Mouse (Mus musculus) large intestine, adult 2 months (tissue): Measurements from ENCODE around the gene Myh7. TPM values are rescaled to one million over a fixed set of nuclear protein-coding genes. Genes with fewer than 3 reads are reported as not detected.
A peak's percentile ranks its signal among the peaks of the same experiment; 100 is the strongest.
"Not testable (repeated sequence)": the region's sequence is repeated elsewhere in the genome, so short reads cannot be mapped to it uniquely, and the experiment has no call there.

Source experiments
- DNase-seq: peaks from one replicate; pipeline ENCODE4 v3.0.0-alpha.2; 2012; ENCODE audit warnings: low read depth, low spot score
- WGBS: fragments of 180-500 bp; shearing (Covaris S2); methylation state at CpG from one replicate; pipeline ENCODE4 v1.1.7; 2018; 5-methylcytosine and 5-hydroxymethylcytosine counted together
- polyA plus RNA-seq: library from polyadenylated mRNA; depleted of rRNA; stranded (reverse); fragments of >200 nt; gene quantifications from 2 replicates; pipeline ENCODE4 v1.2.3, GENCODE M21; 2012; rRNA removed

Myh7 gene
- polyA plus RNA-seq = 0.19 and 0.22 TPM in 2 replicates

GRCm38 (mm10) chr14:54994136-54994868 is at the start of gene Myh7:
Myh7 (minus strand) TSS chr14:54994626.
- 61% methylated on average over 11 of the region's 11 CpGs for WGBS
- DNase-seq = no peak

DNA sequence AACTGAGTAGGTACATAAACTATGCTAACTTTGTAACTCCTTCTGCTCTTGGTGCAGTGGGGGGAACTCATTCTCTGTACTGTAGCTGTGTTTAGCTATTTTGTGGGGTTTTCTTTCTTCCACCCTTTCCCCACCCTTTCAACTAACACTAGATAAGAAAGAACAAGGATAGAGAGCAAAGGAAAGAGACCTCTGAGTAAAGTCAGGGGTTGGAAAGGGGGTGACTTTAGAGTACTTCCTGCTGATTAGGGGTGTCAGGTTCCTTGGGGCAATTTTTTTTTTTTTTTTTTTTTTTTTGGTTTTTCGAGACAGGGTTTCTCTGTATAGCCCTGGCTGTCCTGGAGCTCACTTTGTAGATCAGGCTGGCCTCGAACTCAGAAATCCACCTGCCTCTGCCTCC is 49.3 kb upstream of the Myh7 start:
- DNase-seq = not testable (repeated sequence)
- 64% methylated on average over 1 of the region's 2 CpGs for WGBS

DNA sequence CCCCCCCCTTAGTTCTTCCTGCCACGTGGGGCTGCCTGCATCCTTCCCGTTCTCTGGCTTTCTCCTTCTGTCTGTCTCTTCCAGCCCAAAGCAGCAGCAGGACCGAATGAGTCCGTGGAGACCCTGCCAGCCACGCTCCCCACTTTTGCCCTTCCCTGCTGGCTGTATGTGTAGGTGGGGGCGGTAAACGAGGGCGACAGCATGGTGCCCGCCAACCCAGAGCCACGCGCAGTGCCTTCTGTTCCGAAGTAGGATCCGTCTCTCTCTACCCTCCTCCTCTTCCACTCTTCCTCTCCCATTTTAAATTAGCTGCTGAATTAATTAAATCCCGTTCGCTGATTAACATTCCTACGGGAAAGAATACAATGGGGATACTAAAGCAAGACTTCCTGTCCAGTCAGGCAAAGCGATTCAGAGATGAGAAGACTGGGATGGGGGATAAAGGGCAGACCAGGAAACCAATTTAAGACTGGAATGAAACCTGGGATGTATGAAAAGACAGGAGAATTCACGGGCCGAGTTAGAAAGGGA is 38.3 kb upstream of the Myh7 start:
- WGBS = 67% methylated on average over 19 of the region's 19 CpGs

GRCm38 (mm10) chr14:55029034-55029698 is 34.7 kb upstream of the Myh7 start:
- 25% methylated on average over 11 of the region's 11 CpGs for WGBS
- DNase-seq = no peak

More for the DNA sequence above, 38.3 kb upstream of the Myh7 start:
- no peak for DNase-seq

- 56% methylated on average over 5 of the region's 5 CpGs for WGBS
- DNase-seq = no peak
Observed at GRCm38 (mm10) chr14:55028333-55028835, 34.0 kb upstream of the Myh7 start.

GRCm38 (mm10) chr14:55027653-55028052 is 33.2 kb upstream of the Myh7 start:
- 56% methylated on average over 6 of the region's 6 CpGs for WGBS
- no peak for DNase-seq

GRCm38 (mm10) chr14:55027251-55027650 is 32.8 kb upstream of the Myh7 start:
- WGBS = 39% methylated on average over 5 of the region's 5 CpGs
- no peak for DNase-seq

DNA sequence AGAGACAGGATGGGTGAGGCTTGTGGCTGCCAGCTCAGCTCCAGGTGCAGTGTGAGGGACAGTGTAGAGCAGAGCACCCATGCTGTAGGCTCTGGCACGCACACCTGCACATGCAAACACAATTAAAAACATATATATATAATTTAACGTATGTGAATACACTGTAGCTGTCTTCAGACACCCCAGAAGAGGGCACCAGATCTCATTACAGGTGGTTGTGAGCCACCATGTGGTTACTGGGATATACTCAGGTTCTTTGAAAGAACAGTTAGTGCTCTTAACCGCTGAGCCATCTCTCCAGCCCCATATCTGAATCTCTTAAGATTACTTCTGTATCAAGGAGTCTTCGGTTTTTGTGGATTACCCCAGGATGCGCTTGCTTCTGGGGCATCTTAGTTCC is 31.1 kb upstream of the Myh7 start:
- 73% methylated on average over 5 of the region's 5 CpGs for WGBS
- no peak for DNase-seq

GRCm38 (mm10) chr14:55024236-55024635 is 29.8 kb upstream of the Myh7 start:
- WGBS = 66% methylated on average over 7 of the region's 7 CpGs
- DNase-seq = no peak

DNA sequence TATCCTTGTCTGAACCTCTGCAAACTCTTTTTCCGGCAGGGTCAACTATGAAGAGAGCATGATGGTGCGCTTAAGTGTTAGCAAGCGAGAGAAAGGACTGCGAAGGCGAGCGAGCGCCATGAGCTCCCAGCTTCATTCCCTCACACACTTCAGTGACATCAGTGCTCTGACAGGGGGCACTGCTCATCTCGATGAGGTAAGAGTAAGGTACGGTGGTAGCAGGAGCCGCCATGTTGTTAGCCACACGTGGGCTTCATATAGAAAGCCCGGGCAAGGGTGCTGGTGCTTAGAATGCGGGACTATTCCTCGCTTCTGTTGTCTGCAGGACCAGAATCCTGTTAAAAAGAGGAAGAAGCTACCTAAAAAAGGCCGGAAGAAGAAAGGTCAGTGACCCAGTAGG is 28.6 kb upstream of the Myh7 start:
- WGBS = 90% methylated on average over 15 of the region's 15 CpGs

DNA sequence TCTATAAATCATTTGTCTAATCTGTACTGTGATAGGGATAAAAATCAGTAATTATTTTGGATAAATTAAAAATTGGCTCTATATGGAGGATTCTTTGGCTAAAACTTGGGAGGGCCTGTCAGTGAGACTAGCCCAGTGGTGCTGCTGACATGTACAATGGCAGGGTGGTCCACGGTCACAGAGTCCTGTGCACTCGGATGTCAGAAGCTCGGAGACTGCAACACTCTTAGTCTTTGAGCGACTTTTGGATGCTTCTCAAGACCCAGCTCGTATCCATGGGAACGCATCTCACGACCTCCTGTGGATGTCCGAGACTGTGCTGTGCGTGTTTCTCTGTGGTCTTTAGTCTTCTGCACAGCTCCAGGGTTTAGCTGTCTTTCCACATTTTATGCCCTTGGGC is 26.0 kb upstream of the Myh7 start:
- WGBS = 93% methylated on average over 9 of the region's 9 CpGs
- DNase-seq = no peak

More for the DNA sequence above, 28.6 kb upstream of the Myh7 start:
- no peak for DNase-seq

DNA sequence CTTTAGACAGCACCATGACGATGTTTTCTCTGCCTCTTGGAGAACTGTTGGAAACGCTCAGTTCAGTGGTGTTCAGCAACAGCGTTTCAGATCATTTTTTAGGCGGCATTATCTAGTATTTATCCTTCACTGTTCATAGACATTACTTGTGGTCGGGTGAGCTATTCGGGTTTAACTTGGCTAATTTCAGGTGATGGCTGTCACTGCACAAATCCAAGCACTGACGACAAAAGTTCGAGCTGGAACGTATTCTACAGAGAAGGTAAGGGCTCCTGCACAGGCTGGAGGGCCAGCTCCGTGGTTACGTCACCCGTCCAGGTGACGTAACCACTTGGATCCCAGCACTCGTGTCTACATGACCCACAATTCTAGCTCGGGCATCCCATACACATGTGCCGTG is 22.4 kb upstream of the Myh7 start:
- DNase-seq = no peak
- WGBS = 91% methylated on average over 16 of the region's 16 CpGs

DNA sequence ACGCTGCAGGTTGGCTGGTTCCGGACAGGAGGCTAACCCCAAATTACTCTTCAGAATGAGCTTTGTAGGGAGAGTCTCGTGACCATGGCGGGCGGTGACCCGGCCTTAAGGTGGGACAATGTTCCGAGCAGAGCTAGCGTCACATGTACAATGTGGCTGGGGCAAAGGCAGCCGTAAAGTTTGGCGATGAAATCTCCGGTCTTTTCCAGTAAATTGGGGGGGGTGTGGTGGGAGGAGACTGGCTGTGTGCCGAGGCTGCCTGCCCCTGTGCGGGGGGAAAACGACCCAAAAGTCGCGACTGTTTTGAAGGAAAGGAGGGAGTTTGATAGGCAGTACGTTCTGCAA is 21.3 kb upstream of the Myh7 start:
- WGBS = under 1% methylated on average over 17 of the region's 17 CpGs

GRCm38 (mm10) chr14:55014991-55015766 is 20.8 kb upstream of the Myh7 start, which contains the start of gene Ngdn:
Ngdn (plus strand) TSS chr14:55015454.
- under 1% methylated on average over 36 of the region's 36 CpGs for WGBS
- DNase-seq = peak; percentile 98

More for the DNA sequence above, 21.3 kb upstream of the Myh7 start:
- no peak for DNase-seq

GRCm38 (mm10) chr14:55014591-55014990 is 20.2 kb upstream of the Myh7 start:
- WGBS = under 1% methylated on average over 27 of the region's 27 CpGs

DNA sequence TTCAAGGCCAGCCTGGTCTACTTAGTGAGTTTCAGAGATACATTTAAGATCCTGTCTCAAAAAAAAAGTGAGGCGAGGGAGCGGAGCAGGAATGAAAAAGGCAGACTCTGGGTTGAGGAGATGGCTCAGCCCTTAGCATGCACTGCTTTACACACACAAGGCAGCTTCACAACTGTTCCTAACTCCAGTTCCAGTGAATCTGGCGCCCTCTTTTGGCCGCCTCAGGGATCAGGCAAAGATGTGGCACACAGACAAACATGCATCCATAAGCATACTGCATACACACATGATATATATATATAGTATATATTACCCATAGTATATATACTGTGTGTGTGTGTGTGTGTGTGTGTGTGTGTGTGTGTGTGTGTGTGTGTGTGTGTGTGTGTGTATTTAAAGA is 16.7 kb upstream of the Myh7 start:
- WGBS = 73% methylated on average over 4 of the region's 4 CpGs
- DNase-seq = no peak

More at GRCm38 (mm10) chr14:55014591-55014990, 20.2 kb upstream of the Myh7 start:
- DNase-seq = peak; percentile 24

DNA sequence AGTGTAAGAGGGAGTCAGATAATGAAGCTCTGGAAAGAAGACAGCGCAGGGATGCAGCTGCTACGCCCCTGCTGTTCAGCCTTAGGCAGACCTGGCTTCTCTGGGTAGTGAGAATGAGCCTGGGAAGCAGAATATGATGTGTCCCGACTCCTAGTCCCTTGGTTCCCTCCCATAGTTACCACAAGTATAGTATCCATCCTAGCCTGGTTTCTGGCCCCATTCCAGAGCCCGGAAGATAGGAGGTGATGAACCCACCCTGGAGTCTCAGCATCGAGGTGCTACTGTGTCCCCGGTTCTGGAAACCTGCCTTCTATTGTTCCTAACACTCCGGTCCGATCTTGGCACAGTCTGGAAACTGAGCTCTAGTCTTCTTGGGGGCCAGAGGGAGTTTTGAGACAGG is 14.0 kb upstream of the Myh7 start:
- WGBS = 75% methylated on average over 8 of the region's 8 CpGs
- DNase-seq = no peak

DNA sequence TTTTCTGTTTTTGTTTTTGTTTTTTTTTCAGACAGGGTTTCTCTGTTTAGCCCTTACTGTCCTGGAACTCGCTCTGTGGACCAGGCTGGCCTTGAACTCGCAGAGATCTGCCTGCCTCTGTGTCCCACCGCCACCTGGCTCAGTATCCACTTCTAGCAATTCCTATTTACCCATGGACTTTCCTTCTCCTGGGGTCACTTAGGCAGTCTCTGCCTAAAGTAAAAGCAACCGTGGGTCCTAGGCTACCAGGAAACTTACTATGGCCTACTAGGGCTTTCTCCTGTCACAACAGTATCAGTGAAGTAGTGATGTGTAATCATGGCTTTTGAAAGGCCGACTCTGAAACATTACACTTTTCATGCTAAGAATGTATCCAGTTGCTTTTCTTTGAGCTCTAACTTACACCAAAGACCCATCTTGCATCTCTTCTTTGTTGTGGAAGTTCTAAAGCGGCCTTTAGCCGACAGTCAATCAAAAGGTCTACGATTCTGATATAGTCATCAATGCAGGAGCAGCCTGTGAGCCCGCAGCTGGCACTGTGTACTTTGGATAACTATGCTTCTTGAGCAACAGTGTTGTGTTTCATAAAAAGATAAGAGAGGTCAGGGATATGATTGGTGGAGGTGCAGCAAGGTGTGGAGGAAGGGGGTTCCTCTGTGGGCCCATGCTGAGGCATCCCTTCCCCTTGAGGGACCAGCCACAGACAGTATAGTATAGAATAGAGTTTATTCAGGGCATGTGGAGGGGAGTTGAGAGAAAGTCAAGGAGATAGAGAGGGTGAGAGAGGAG is 12.9 kb upstream of the Myh7 start:
- WGBS = 73% methylated on average over 9 of the region's 9 CpGs
- no peak for DNase-seq

- DNase-seq = no peak
- 64% methylated on average over 3 of the region's 3 CpGs for WGBS
Observed at GRCm38 (mm10) chr14:55006541-55006940, 12.1 kb upstream of the Myh7 start.
